Mouse (Mus musculus) megakaryocyte-erythroid progenitor cell, adult 5-6 weeks (primary cell): Measurements from ENCODE around the gene Mvd. TPM values are rescaled to one million over a fixed set of nuclear protein-coding genes. Genes with fewer than 3 reads are reported as not detected.

Experiments used
- ATAC-seq: replicated peaks from 2 replicates; pipeline ENCODE4 v1.8.0; 2016; ENCODE audit warnings: mild to moderate bottlenecking, inconsistent platforms; ENCODE audit not compliant: severe bottlenecking, poor library complexity, low FRiP score, low TSS enrichment
- total RNA-seq, 2 experiments: library from RNA; stranded (forward) in 1 of 2; stranded (reverse) in 1 of 2; fragments of 200-1000, 215-1000 nt in 1 of 2; fragments of >200 nt in 1 of 2; fragmentation: Nextera tagmentation in 1 of 2; gene quantifications; 2 replicates each; pipeline ENCODE4 v1.2.3; 2014 to 2017

The Mvd gene
- total RNA-seq, 2 experiments from 2014 or later: 0.14 to 2.4 TPM

GRCm38 (mm10) chr8:122431694-122432442 is 11.4 kb downstream of the Mvd start:
- no peak for ATAC-seq

DNA sequence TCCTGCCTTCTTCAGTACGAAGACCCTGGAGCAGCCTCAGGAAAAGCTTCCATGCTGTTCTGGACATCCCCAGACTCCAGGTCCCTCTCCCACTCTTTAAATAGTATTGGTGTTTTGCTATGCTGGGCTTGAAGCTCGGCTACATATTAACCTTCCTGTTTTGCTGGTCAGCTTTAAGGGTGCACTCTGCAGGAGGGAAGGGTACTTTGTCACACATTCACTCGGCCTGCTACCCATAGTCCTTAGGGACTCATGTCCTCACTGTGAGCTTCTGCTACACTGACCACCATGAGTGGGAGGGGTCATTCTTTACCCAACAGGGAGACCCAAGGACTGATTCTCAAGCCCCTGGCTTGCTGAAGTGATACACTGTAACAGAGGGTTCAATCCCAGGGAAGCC is 12.6 kb downstream of the Mvd start:
- ATAC-seq: no peak

- ATAC-seq: no peak
Observed at GRCm38 (mm10) chr8:122430058-122430636, 13.1 kb downstream of the Mvd start.

DNA sequence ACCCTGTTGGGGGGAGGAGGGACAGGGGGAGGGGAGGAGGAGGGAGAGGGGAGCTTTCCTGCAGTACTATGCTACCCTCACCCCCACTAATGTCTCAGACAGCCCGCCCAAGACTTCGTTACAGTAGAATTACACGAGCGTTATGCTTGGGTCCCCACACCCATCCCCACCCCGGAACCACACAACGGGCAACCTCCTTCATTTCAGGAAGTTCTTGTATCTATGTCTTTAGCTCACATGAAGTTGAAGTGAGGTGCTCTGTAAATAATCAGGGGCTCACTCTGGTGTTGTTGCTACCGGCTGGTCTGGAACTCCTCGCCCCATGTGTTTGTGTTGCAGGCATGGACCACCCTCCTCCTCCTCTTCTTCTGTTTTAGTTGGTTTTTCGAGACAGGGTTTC is 15.1 kb downstream of the Mvd start:
- ATAC-seq: no peak

DNA sequence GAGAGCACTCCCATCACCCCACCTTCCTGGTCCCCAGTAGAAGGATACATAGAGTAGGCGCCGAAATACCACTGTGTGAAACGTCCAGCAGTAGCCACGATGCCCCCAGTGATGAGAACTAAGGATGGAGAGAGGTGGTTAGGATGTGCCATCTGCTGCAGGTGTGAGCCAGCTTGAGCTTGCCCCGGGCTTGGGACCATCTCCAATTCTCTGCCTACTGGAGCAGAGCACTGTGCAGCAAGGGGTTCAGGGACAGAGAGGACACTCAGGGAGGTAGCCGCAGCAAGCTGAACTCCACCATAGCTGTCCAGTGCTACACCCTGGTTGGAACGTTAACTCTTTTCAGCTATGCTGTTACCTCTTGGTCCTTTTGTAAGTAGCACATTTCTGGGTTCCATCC is 15.6 kb downstream of the Mvd start:
- ATAC-seq: no peak

GRCm38 (mm10) chr8:122426145-122426544 is 17.1 kb downstream of the Mvd start:
- ATAC-seq: no peak

DNA sequence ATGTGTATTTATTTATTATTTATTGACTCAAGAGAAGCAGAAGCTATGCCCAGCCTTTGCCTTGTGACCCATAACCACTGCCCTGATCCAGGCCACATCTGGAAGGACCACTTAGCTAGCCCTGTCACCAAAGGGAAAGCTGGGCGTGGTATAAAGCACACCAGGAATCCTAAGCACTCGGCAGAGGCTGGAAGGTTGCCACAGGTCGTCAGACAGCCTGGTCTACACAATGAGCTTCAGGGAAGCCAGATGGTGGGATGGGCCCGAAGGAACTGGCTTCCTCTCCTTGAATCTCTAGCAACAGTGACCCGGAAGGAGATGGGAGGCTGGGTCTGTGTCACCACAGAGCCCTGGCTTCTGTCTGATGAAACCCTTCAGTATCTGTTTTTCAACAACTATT is 19.6 kb downstream of the Mvd start:
- ATAC-seq: no peak

GRCm38 (mm10) chr8:122423217-122423616 is 20.0 kb downstream of the Mvd start:
- no peak for ATAC-seq

DNA sequence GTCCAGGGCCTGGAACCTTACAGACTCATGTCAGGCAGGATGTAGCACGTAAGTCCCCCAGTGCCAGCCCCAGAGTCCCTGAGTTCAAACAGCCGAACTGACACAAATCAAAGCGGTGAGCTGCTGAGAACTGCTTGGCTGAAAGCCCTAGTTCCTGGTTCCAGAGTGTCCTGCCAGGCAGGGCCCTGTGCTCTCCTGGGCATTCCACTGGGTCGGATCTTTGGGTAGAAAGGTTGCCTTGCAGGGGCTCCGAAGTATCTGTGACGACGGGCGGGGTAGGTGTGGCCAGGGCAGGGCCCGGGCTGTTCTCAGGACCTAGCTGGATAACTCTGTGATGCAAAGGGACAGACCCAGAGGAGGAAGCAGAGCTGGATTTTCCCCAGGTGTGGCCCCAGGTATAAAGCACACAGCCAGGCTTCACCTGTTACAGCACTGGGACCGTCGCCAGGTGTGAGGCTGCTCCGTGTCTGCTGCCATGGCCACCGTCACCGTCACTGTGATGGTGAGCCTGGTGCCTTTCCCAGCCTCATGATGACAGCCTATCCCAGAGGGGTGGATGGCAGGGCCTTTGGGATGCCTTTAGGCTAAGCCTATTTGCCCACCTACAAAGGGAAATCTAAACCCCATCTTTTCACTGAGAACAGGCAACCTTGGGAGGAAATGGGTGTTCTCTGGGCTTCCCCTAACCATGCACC is 21.7 kb downstream of the Mvd start, which contains the start of gene Il17c:
Gene Il17c (plus strand): TSS at position 645 of the 695 bp plus-strand sequence.
- no peak for ATAC-seq

DNA sequence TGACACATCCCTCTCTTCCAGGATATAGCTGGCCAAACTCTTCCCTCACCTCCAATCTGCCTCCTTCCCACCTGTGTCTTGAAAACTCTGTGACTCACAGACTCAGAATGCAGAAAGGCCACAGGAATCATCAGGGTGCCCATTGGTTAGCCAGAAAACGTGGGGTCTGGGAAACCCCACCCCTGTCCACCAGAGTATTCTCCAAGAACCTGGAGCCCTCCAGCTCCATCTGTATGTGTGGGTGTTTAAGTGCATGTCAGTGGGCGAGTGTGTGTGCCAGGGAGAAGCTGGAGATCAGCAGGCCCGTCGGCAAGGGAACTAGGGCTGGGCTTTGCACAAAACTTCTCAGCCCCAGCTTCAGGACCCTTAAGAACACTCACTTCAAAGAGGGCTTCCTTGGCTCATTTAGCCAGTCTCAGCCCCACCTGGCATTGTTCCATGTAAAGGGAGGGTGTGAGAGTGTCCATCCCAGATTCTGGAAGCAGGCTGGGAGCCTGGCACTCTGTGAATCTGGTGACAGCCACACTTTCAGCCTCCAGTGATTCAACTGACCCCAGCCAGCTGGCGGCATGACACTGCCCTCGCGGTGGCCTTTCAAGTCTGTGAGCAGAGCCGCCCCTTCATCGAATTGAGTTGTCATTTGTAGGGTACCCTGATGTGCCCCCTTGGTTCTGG is 23.2 kb downstream of the Mvd start:
- no peak for ATAC-seq

- no peak for ATAC-seq
Observed at GRCm38 (mm10) chr8:122415554-122415953, 27.7 kb downstream of the Mvd start.

- ATAC-seq: no peak
Observed at GRCm38 (mm10) chr8:122414311-122414710, 28.9 kb downstream of the Mvd start.

- no peak for ATAC-seq
Observed at GRCm38 (mm10) chr8:122407678-122408077, 35.5 kb downstream of the Mvd start.

GRCm38 (mm10) chr8:122405146-122405805 is 37.9 kb downstream of the Mvd start:
- peak; percentile 49 for ATAC-seq

- no peak for ATAC-seq
Observed at GRCm38 (mm10) chr8:122398186-122398585, 45.0 kb downstream of the Mvd start.

DNA sequence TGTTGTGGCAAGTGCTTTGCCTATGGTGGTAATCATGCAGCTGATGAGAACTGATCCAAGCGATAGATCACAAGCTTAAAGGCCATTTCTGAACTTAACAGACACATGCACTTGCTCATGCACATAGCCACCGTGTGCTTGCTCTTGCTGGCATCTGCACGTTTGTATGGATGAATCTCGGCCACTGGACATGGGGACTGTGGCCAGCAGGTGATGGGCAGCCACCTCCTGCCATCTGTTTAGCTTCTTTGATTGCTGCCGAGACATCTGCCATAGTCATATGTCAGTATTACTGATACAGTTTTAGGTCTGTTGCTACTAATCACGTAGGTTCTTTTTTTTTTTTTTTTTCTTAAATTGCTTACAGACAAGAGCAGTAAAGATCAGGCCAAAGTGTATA is 47.9 kb downstream of the Mvd start:
- ATAC-seq: no peak

- ATAC-seq: no peak
Observed at GRCm38 (mm10) chr8:122393717-122394116, 49.5 kb downstream of the Mvd start.

GRCm38 (mm10) chr8:122390758-122391157 is 52.5 kb downstream of the Mvd start:
- no peak for ATAC-seq

DNA sequence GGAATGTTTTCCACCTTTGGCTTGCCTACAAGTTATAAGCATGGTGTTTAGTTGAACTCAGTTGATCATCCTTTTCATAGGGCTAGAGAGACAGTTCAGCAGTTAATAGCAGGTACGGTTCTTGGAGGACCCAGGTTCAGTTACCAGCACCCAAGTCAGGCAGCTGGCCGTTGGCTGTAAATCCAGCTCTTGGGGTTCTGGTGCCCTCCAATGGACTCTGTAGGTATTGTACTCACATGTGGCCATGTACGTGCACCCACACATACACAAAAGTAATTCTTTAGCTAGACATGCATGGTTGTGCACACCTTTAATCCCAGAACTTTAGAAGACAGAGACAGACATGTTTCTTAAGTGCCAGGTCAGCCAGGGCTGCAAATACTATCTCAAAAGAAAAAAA is 53.9 kb downstream of the Mvd start:
- no peak for ATAC-seq
